Mouse (Mus musculus): ENCODE data around the gene Fbrs. TPM values are rescaled to one million over a fixed set of nuclear protein-coding genes. Genes with fewer than 3 reads are reported as not detected.

Fbrs gene
- polyA plus RNA-seq, 1 experiment from 2014 or later: 9.6 TPM

GRCm38 (mm10) chr7:127466606-127467005, 12.4 kb upstream of the Fbrs start:
- H3K36me3 ChIP-seq: peaks cover 78% of the 10 kb centered on the region

DNA sequence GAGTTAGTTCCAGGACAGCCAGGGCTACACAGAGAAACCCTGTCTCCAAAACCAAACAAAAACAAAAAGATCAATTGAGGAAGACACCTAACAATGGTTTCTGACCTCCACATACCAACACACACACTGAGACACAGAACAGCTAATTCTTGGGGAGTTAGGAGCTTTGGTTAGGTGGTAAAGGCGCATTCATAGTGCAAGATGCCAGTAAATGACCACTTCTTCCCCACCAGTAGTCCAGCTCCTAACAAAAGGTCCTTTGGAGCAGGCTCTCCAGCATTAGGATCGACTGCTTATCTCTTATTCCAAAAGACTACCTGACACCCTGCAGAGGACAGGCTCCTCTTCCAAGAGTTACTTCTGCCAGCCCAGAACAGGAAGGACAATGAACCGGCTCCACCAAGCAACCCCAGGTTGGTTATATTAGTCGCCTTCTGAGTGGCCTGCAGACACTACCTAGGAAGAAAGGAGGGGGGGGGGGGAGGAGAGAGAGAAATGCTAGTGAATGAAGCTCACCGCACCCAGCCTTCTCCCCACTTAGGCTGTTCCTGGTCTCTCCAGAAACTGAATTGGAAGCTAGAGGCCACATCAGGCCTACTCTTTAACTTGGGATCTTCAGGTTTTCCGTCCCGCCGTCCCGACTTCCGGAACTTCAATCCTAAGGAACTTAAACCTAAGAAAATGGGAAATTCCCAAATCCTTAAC, 8.8 kb upstream of the Fbrs start:
- H3K36me3 ChIP-seq: peaks cover 65% of the 10 kb centered on the region
- peaks cover 25% of the 10 kb centered on the region for H3K4me1 ChIP-seq
- H3K27ac ChIP-seq (replicated peaks): peak overlapping the region; percentile 97
- DNase-seq (ENCODE audit: low spot score): peak; percentile 50
- H3K4me3 ChIP-seq: peak overlapping the region; percentile 92
- 9% methylated on average over 10 of the region's 10 CpGs for WGBS
- H3K9me3 ChIP-seq (replicated peaks): no peaks in the 10 kb centered on the region; the same call in 1 of the 2 replicates
- H3K27me3 ChIP-seq (ENCODE audit: low read depth, poor library complexity, severe bottlenecking): no peaks in the 10 kb centered on the region

More at GRCm38 (mm10) chr7:127466606-127467005, 12.4 kb upstream of the Fbrs start:
- 94% methylated on average over 4 of the region's 4 CpGs for WGBS
- peaks cover 12% of the 10 kb centered on the region for H3K4me1 ChIP-seq
- no peak for DNase-seq (ENCODE audit: low spot score)
- H3K4me3 ChIP-seq: no peak overlapping the region
- no peaks in the 10 kb centered on the region for H3K27me3 ChIP-seq (ENCODE audit: low read depth, poor library complexity, severe bottlenecking)
- no peak overlapping the region for H3K27ac ChIP-seq (replicated peaks)
- H3K9me3 ChIP-seq (replicated peaks): peaks cover 3% of the 10 kb centered on the region; the same call in 1 of the 2 replicates

- Histone ChIP-seq H3K4me1 (peaks cover 25% of the 10 kb centered on the region), H3K36me3 (peaks cover 65% of the 10 kb centered on the region), H3K4me3 (peak overlapping the region; percentile 92), H3K27ac (replicated peaks) (peak overlapping the region; percentile 97), H3K27me3 (ENCODE audit: low read depth, poor library complexity, severe bottlenecking) (no peaks in the 10 kb centered on the region), H3K9me3 (replicated peaks) (no peaks in the 10 kb centered on the region; the same call in 1 of the 2 replicates)
- WGBS: 1% methylated on average over 44 of the region's 46 CpGs
- DNase-seq (ENCODE audit: low spot score): peak; percentile 90
Observed at GRCm38 (mm10) chr7:127470743-127471645, 8.0 kb upstream of the Fbrs start.

DNA sequence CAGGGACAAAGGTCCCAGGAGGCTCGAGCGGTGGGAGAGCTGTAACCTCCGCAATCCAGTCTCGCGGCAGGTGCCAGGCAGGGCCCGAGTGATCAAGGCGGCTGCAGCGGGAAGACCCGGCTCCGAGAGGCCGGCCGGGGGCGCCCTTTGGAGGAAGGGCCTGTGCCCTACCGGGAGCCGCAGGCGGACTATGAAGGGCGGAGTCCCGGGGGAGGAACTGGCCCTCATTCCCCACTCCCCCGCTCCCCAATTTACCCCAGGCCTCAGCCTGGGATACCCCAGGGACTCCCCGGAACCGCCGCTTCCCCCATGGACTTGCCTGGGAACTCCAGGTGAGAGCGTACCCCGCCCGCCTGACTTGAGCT, 7.4 kb upstream of the Fbrs start:
- no peaks in the 10 kb centered on the region for H3K27me3 ChIP-seq (ENCODE audit: low read depth, poor library complexity, severe bottlenecking)
- no peaks in the 10 kb centered on the region; the same call in 1 of the 2 replicates for H3K9me3 ChIP-seq (replicated peaks)
- H3K4me1 ChIP-seq: peaks cover 30% of the 10 kb centered on the region
- peaks cover 65% of the 10 kb centered on the region for H3K36me3 ChIP-seq
- H3K27ac ChIP-seq (replicated peaks): peak overlapping the region; percentile 97
- WGBS: under 1% methylated on average over 24 of the region's 25 CpGs
- no peak for DNase-seq (ENCODE audit: low spot score)
- peak overlapping the region; percentile 92 for H3K4me3 ChIP-seq

DNA sequence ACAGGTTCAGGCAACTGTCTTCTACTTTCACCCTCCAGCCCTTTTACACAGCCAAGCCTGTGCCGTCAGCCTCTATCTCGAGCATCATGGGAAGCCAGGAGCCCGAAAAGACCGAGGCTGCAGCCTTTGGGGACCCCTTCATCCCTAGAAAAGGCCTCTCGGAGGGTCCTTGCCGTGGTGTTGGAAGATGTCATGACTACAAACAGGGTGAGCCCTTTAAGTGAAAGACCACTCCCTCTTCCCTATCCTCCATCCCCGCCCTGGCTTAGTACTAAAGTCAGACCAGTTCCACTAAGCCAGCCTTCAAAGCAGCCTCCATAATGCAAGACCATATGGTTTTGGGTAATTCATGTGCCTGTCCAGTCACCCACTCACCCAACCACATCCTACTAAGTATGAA, 6.9 kb upstream of the Fbrs start:
- no peaks in the 10 kb centered on the region for H3K27me3 ChIP-seq (ENCODE audit: low read depth, poor library complexity, severe bottlenecking)
- peaks cover 65% of the 10 kb centered on the region for H3K36me3 ChIP-seq
- peaks cover 34% of the 10 kb centered on the region for H3K4me1 ChIP-seq
- no peaks in the 10 kb centered on the region; the same call in 1 of the 2 replicates for H3K9me3 ChIP-seq (replicated peaks)
- peak overlapping the region; percentile 92 for H3K4me3 ChIP-seq
- WGBS: 4% methylated on average over 7 of the region's 7 CpGs
- no peak for DNase-seq (ENCODE audit: low spot score)
- peak overlapping the region; percentile 97 for H3K27ac ChIP-seq (replicated peaks)

DNA sequence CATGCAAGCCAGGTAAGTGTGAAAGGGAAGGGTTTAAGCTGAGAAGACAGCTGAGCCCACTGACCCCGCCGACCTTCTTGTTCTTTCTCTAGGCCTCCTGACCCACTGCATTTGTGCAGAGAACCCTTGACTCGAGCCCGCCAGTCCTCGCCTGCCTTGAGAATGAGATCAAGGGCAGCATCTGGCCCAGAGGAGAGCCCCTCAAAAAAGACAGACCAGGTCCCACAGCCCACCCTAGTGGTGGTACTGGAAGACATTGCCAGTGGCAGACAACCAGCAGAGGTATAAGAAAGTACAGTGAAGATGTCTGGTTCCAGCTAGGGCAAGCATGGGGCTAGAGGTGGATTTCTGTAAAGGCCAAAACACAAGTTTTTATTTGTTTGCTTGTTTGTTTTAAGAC, 5.3 kb upstream of the Fbrs start:
- Histone ChIP-seq H3K27ac (replicated peaks) (no peak overlapping the region), H3K4me1 (peaks cover 41% of the 10 kb centered on the region), H3K9me3 (replicated peaks) (no peaks in the 10 kb centered on the region), H3K27me3 (ENCODE audit: low read depth, poor library complexity, severe bottlenecking) (no peaks in the 10 kb centered on the region), H3K4me3 (peak overlapping the region; percentile 16; the same call in 1 of the 2 replicates), H3K36me3 (peaks cover 51% of the 10 kb centered on the region)
- WGBS: 80% methylated on average over 5 of the region's 5 CpGs
- no peak for DNase-seq (ENCODE audit: low spot score)

DNA sequence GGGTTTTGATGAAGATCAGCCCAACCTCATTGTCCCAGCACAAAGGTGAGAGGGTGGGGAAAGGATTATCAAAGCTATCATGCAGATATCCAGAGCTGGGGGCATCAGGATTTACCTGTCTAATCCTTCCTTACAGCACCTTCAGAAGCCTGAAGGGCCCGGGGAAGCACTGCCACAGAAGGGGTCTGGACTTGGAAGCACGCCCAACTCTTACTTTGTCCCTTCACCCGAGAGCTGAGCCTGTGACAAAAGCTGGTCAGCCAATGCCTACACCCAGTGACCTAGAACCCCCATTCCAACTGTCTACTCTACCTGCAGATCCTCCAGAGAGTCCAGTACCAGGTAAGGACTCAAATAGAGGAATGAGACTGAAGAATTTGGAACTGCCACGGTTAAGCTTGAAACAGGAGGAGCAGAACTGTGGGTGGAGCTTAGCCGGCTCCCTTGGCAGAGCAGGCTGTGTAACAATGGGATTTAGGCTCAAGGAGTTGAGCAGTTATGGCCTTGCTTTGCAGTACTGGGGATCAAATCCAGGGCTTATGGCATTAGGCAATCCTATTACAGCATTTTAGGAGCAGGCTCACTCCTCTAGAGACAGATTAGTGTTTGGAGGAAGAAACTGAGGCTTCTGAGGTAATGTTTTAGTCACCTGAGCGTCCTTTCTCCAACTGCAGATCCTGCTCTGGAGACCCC, 4.5 kb upstream of the Fbrs start:
- H3K36me3 ChIP-seq: peaks cover 43% of the 10 kb centered on the region
- no peaks in the 10 kb centered on the region for H3K27me3 ChIP-seq (ENCODE audit: low read depth, poor library complexity, severe bottlenecking)
- no peak for DNase-seq (ENCODE audit: low spot score)
- H3K4me3 ChIP-seq: peak overlapping the region; percentile 14; the same call in 1 of the 2 replicates
- H3K9me3 ChIP-seq (replicated peaks): no peaks in the 10 kb centered on the region
- H3K27ac ChIP-seq (replicated peaks): no peak overlapping the region
- WGBS: 84% methylated on average over 6 of the region's 6 CpGs
- peaks cover 39% of the 10 kb centered on the region for H3K4me1 ChIP-seq

DNA sequence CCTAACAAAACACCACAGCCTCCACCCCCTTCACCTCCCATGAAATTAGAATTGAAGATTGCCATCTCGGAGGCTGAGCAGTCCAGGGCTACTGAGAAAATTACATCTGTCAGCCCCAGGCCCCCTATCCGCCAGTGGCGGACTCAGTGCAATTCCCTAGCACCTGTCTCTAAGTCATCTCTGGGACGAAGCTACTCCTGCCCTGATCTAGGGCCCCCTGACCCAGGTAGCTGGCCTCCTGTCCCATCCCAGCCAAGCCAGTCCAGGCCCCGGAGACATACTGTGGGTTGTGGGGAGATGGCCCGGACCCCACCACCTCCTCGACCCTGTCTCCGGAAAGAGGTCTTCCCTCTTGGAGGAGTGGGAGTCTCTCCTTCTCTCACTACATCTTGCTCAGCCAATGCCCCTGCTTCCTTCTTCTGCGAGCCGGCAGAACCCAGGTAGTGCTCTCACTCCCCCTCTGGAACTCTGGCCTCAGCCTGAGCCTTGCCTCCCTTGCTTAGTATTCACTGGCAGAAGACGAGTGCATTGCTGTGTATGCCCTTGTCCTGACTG, 3.7 kb upstream of the Fbrs start:
- no peak overlapping the region for H3K4me3 ChIP-seq
- H3K27me3 ChIP-seq (ENCODE audit: low read depth, poor library complexity, severe bottlenecking): no peaks in the 10 kb centered on the region
- H3K27ac ChIP-seq (replicated peaks): no peak overlapping the region
- WGBS: 94% methylated on average over 11 of the region's 11 CpGs
- DNase-seq (ENCODE audit: low spot score): no peak
- peaks cover 45% of the 10 kb centered on the region for H3K36me3 ChIP-seq
- no peaks in the 10 kb centered on the region for H3K9me3 ChIP-seq (replicated peaks)
- peaks cover 39% of the 10 kb centered on the region for H3K4me1 ChIP-seq

DNA sequence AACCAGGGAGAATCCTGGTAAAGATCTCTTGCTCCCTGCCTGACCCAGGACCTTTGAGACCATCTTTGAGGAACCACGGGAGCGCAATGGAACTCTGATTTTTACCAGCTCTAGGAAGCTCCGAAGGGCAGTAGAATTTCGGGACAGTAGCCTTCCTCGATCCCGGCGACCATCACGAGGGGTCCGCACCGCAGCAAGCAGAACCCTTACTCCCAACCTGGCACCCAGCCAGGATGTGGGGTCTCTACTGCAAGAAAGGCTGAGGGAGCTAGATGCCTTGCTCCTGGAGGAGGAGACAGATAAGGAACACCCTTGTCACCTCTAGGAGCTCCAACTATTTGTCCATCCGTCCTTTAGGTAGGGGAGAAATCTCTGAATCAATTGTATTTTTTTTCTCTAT, 2.7 kb upstream of the Fbrs start:
- no peak overlapping the region for H3K27ac ChIP-seq (replicated peaks)
- no peak overlapping the region for H3K4me3 ChIP-seq
- no peak for DNase-seq (ENCODE audit: low spot score)
- H3K9me3 ChIP-seq (replicated peaks): no peaks in the 10 kb centered on the region
- no peaks in the 10 kb centered on the region for H3K27me3 ChIP-seq (ENCODE audit: low read depth, poor library complexity, severe bottlenecking)
- 96% methylated on average over 11 of the region's 11 CpGs for WGBS
- H3K4me1 ChIP-seq: peaks cover 48% of the 10 kb centered on the region
- peaks cover 56% of the 10 kb centered on the region for H3K36me3 ChIP-seq

DNA sequence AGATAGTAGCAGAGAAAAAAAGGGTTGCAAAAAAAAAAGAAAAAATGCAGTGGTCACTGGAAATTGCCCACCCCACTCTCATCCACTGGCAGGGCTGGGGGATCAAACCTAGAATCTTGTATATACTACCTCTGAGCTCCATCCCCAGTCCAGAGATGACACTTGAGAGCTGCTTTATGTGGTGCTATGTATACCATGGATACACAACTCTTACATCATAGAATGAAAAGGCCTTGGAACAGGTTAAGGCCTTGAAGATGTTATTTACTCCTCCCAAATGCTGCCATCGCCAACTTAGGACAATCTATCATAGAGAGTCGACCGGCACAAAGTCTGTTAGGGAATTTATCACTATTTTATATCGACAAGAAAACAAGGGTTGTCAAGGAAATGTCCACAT, 2.1 kb upstream of the Fbrs start:
- Histone ChIP-seq H3K27ac (replicated peaks) (no peak overlapping the region), H3K4me1 (peaks cover 46% of the 10 kb centered on the region), H3K4me3 (peak overlapping the region; percentile 98), H3K9me3 (replicated peaks) (no peaks in the 10 kb centered on the region), H3K27me3 (ENCODE audit: low read depth, poor library complexity, severe bottlenecking) (no peaks in the 10 kb centered on the region), H3K36me3 (peaks cover 61% of the 10 kb centered on the region)
- 87% methylated on average over 4 of the region's 4 CpGs for WGBS
- no peak for DNase-seq (ENCODE audit: low spot score)

DNA sequence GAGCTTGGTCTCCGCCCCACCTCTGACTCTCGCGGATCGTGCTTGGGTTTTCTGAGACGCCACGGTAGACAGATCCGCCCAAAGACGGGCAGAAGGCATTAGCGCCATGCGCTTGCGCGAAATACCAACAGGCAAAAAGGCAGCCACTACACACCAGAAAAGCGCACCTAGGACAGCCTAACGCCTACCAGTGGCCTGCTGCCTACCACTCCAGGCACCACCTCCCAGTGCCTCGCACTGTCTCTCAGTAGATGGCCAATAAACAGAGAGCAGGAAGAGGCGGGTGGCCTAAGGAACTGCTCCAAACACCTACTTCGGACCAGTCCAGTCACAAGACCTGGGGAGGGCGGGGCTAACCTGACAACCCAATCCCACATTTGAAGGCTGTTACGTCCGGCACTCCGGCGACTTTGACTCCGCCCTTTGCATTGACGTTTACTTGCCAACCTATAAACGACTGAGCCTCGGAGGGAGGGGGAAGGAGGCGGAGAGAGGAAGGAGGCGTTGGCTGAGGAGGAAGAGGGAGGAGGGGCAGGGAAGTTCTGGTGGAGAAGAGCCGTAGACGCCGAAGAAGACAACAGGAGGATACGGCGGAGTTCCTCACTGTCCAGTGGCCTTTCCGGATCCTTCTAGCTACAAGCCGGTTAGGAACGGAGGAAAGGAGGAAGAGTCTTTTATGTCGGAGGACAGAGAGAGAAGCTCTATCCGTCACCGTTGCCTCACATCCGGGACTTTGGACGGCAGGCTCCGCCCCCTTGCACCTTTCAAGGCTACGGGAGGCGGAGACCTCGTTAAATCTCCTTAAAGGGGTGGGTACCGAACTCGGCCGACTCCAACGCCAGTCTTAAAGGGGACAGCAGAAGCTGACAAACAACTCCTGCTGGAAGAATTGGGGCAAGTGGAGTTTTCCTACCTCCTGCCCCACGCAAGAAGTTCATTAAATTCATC, 1.0 kb upstream of the Fbrs start:
- Histone ChIP-seq H3K36me3 (peaks cover 72% of the 10 kb centered on the region), H3K9me3 (replicated peaks) (no peaks in the 10 kb centered on the region), H3K4me1 (peaks cover 37% of the 10 kb centered on the region), H3K27ac (replicated peaks) (peak overlapping the region; percentile 93), H3K4me3 (peak overlapping the region; percentile 98), H3K27me3 (ENCODE audit: low read depth, poor library complexity, severe bottlenecking) (no peaks in the 10 kb centered on the region)
- WGBS: under 1% methylated on average over 50 of the region's 50 CpGs
- DNase-seq (ENCODE audit: low spot score): peak; percentile 98
